In the genomic region with DNA sequence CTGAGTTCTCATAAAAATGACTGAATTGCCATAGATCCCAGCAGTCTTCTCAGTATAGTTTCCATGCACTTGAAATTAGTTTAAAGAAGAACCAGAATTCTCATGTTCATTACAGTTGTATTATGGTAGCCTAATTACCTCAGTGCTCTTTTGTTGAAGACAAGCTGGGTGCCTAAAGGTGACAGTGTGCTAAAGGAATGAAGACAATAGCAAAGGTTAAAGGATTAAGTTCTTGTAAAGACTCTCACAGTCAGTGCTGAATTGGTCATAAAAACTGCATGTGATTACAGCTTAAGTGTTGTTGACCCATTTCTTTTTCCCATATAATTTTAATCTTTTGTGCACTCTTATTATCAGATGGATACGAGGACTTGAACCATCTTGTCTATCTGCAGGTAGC, we compare ENCODE assay signal across 33 mouse cellular contexts. TPM values are rescaled to one million over a fixed set of nuclear protein-coding genes. Genes with fewer than 3 reads are reported as not detected.
"Had no signal": no experiment of that assay in that cellular context is flagged by ENCODE, and none has a peak within 500 bp of the region (broad histone marks: within the 10 kb centered on the region; RNA-seq: fewer than 3 reads in every experiment).

No protein-coding gene starts in this region.

RNA-seq across cellular contexts. Expression of gene Gm21060, which starts 11.2 kb away (rescaled TPM):
- total RNA-seq: gastrocnemius, adult 18-20 months; gastrocnemius, adult 8-10 months; gastrocnemius, postnatal 14 days; gastrocnemius, postnatal 36 days; heart, adult 18-20 months; heart, adult 8-10 months; heart, postnatal 10 days; heart, postnatal 25 days; heart, postnatal 4 days; layer of hippocampus, adult 2 months; layer of hippocampus, postnatal 10 days; layer of hippocampus, postnatal 25 days; left cerebral cortex, adult 2 months; left cerebral cortex, postnatal 14 days; left cerebral cortex, postnatal 36 days had no signal
- polyA plus RNA-seq: gonadal fat pad, adult 2 months; heart, embryonic 10.5 days; hindbrain, embryonic 10.5 days; hindbrain, embryonic 12.5 days; hindbrain, embryonic 14.5 days; hindbrain, embryonic 16.5 days; inflammation-experienced regulatory T-cells, adult 6 months; intestine, embryonic 15.5 days; intestine, postnatal 0 days; kidney, embryonic 14.5 days; kidney, embryonic 16.5 days; limb, embryonic 10.5 days; limb, embryonic 12.5 days; limb, embryonic 14.5 days; liver, embryonic 11.5 days; liver, embryonic 13.5 days; liver, embryonic 15.5 days; liver, postnatal 0 days had no signal
